Mouse (Mus musculus) cortical plate, adult 2 months (tissue): ENCODE measurements around the gene Dnaaf3.
"Not testable (repeated sequence)": the region's sequence is repeated elsewhere in the genome, so short reads cannot be mapped to it uniquely, and the experiment has no call there.

ENCODE experiments used
- CTCF ChIP-seq: fragments of 200-500 bp; IDR thresholded peaks from 2 replicates; pipeline ENCODE4 v1.5.1; 2011; ENCODE audit warnings: mild to moderate bottlenecking, control low read depth, low read length; ENCODE audit not compliant: insufficient read depth; ENCODE audit errors: extremely low read depth
- POLR2A ChIP-seq: fragments of 200-500 bp; IDR thresholded peaks from 2 replicates; pipeline ENCODE4 v1.6.1; 2011; ENCODE audit warnings: mild to moderate bottlenecking, low read length, control low read depth; ENCODE audit not compliant: insufficient read depth; ENCODE audit errors: extremely low read depth

GRCm38 (mm10) chr7:4530166-4530565, 2.1 kb downstream of the Dnaaf3 start:
- not testable (repeated sequence) for TF ChIP-seq POLR2A, CTCF
